Mouse (Mus musculus): ENCODE data around the gene Zfp865.

GRCm38 (mm10) chr7:5073586-5073985 lies 53.4 kb downstream of the Zfp865 start:
- TF ChIP-seq CTCF (IDR thresholded peaks at IDR 0.05; ENCODE audit: control insufficient read depth, insufficient read depth, insufficient read length) (no peak), MAX (IDR thresholded peaks at IDR 0.05) (no peak), USF1 (IDR thresholded peaks at IDR 0.05; ENCODE audit: low read depth) (no peak), MYOG (IDR thresholded peaks at IDR 0.05; ENCODE audit: control insufficient read depth, extremely low read depth, insufficient read length) (no peak), MYOD1 (IDR thresholded peaks at IDR 0.05; ENCODE audit: control insufficient read depth, insufficient read length, low read depth) (no peak)

Measured in C2C12 (cell line).